Mouse (Mus musculus) CD4-positive, CD25-positive, alpha-beta regulatory T cell, adult 2 months (primary cell): ENCODE measurements around the gene Map3k4.

Source experiments
- DNase-seq: peaks from one replicate; pipeline ENCODE4 v3.0.0-alpha.2; 2012; ENCODE audit warnings: low read depth, low spot score

Gene Map3k4

DNA sequence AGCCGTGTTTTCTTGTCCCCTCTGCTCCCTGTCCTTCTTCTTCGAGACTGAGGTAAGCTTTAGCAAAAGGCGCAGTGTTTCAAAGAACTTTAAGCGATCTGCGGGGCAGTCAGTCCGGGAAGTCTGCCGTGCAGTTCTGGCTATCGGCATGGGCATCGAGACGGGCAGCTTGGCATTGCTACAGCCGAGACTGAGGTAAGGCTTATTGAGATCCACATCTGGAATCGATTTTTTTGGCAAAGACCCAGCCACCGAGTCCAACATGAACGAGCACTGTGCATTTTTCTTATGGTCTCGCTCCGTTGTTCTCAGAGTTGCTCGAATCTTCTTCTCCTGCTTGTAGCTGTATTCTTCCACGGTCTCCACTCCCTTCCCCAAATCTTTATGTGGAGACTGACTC is 46.8 kb downstream of the Map3k4 start:
- no peak for DNase-seq

DNA sequence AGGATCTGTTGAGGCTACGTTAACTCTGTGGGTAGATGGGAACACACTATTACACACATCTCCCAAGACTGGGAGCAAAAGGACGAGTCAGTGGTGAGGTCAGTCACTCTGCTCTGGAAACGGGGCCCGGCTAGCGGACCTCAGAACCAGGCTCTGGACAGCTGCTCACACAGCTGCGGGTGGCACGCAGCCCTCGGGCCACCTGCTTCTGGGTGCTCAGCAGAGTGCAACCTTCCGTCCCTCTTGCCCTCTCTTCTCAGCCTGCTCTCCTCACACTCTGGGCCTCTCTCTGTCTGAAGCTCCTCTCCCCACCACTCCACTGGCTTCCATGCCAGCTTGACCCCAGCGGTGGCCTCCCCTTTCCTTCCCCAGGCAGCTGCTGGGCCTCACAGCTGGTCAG is 50.1 kb downstream of the Map3k4 start:
- DNase-seq = no peak

DNA sequence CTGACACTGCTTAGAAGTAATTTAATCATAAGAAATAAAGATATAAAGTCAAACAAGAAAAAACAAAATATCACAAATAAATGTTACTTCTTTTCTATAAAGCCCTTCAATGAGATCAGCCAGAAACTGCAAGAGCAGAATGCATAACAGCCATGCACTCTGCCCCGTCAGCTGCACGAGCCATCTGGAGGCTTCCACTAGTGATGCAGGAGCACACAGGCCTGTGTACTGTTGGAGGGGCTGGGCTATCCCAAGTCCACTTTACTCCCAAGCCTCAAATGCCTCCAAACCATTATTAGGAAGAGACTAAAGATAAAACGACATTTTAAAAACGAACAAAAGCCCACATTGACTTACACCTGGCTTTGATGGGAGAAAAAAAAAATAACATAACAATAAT is 50.5 kb downstream of the Map3k4 start:
- no peak for DNase-seq

DNA sequence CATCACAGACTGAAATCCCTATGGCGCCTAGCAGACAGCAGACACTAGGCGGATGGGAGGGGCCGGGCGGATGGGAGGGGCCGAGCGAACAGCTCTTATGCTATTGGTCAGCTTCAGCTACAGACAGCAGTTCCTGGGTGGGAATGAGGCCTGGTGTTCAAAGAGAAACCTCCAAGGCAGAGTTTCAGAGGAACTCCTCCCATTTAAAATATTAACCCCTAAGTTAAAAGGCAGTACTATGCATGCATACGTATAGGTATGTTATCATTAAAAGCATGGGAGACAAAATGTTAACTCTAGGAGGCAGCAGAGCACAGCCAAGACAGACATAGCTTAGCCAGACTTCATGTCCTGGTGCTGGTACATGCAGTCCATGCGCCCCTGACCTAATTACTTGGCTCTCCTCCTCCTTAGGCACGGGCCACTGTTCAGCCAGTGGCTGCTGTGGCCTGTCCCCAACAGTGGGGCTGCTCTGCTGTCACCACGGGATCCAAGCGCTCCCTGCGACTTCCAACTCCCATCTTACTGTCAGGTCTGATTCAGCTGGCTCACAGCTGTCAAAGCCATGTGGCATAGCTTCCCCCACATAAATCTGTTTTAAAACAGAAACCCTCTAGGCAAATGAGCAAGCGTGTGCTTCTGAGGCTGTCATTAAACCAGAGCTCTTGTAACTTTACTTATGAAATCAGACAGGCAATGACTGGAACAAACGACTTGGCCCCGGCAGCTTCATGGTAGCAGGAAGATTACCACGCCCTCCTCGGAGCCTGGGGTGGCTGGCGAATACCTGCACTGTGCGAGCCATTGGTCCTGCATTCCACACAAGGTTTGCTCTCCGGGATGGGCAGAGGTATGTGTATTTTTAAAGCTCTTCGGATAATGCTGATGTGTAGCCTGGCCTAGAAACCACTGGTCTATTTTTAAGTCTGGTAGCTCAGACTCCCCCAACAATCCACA is 52.3 kb downstream of the Map3k4 start:
- no peak for DNase-seq

DNA sequence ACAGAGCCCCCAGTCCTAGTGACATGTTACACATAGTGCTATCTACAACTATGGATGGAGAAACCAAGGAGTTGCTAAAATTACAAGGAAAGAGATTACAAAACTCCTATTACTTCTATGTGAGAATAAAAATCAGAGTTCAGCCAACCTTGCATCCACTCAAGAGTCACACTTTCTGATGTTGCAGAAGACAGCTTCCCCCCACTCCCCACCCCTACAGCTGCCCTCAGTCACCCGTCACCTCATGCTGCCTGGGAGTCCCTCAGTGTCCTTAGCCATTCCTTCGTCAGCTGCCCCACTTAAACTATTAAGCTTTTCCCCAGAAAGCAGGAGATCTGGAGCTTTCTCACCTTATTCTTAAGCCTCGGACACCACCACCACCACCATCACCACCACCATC is 54.3 kb downstream of the Map3k4 start:
- DNase-seq = no peak

DNA sequence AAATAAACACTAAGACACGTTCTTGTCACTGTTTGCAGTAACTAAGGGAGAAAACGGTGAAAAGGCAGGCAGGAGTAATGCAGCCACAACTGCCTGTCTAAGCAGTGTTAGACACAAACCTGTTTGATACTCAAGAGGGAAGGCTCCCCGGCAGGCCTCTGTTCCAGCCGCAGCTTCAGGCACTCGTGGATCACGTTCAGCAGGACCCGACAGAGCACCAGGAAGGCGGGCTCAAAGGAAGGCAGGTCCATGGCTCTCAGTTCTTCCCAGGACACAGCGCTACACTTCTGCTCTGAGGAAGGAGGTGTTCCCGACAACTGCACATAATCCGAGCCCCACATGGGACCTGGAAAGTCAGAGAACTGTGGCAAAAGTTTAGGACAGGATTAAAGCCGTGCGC is 54.8 kb downstream of the Map3k4 start:
- no peak for DNase-seq

DNA sequence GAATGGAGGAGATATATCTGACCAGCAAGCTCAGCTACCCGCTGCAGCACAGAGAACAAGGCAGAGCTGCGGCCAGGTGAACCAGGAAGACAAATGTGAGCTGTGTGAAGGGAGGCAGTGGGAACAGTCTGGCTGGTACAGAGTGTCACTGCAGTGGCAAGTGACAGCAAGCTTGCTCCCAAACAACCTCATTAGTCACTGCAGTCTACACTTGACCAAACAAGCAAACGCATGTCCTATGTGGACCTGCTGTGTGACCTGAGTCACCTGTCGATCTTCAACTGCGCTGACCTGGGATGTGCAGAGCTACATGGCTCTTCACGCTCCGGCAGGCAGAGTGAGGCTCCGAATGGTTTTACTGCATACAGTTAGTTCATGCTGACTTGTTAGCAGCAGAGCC is 55.7 kb downstream of the Map3k4 start:
- no peak for DNase-seq

DNA sequence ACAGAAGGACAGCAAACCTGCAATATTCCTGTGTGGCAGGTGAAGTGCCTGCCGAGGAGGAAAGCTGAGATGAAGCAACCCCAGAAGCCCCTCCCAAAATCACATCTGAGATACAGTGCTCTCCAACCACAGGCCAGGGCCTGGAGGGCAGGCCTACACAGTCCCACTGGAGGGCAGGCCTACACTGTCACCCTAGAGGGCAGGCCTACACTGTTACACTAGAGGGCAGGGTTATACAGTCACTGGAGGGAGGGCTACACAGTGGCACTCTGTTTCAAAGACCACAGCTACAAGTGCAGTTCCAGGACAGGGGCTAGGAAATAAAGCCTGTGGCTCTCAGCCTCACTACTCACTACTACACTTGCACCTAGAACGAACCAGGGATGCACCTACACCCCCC is 56.7 kb downstream of the Map3k4 start:
- no peak for DNase-seq

DNA sequence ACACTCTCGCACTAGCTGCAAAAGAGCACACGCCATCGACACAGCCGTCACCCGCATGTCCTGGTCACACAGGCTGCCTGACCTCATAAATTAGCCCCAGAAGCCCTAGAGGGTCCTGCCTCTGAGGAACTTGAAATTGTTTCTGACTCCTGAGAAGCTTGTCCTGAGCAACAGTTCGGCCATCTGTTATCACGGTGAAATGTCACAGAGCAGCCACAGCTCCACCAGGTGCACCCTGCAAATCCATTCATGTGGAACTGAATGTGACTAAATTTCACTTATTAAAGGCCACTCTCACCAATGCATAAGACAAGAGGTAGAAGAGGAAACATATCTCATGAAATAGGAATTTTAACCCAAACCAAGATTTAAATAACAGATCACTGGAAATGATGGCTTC is 57.2 kb downstream of the Map3k4 start:
- no peak for DNase-seq

DNA sequence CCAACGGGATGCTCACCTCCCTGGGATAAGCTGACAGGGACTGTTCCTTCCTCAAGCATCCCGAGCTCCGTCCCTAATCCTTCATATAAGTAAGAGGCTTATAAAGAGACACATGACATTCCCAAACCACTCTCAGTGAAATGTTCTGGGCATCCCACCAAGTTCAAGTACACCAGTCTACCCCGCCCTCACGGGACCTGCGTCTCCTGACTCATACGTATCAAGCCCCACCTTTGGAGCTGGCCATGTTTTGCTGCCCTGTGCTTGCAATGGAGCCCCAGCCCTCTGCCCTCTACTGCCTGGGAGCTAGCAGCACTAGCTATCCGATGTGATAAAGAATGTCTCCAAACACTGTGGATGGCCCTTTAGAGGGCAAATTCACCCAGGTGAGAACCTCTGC is 58.6 kb downstream of the Map3k4 start:
- DNase-seq = no peak

DNA sequence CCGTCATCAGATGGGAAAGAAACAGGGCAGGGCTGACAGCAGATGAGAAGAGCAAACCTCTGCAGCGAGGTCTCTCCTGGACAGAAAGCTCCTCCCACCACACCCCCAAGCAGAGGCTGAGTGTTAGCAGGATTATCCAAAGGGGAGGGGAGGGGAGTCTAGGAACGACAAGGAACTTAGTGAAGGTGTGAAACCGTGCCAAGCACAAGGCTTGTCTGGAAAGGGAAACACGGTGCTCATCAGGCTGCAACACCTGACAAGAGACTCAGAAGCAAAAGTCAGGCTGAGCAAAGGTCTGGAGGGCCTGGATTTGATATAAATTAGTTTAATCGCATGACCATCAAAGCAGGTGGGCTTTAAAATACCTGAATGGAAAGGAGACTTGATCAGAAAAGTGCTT is 60.1 kb downstream of the Map3k4 start:
- DNase-seq = no peak

DNA sequence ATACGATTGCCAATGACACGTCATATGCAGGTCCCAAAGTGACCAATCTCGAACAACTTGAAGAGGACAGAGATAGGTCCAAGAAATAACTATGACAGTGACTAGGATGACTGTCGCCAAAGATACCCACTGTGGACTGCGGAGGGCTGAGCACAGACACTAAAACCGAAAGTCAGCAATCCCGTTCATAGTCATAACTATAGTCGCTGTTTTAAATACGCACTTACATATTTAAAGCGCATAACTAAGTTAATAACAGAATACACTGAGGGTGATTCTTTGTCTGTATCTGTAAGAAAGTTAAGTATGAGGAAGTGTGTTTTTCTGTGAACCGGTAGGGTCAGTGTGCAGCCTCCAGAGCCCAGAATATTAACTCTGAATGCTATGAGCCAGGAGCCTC is 62.5 kb downstream of the Map3k4 start:
- DNase-seq = no peak

DNA sequence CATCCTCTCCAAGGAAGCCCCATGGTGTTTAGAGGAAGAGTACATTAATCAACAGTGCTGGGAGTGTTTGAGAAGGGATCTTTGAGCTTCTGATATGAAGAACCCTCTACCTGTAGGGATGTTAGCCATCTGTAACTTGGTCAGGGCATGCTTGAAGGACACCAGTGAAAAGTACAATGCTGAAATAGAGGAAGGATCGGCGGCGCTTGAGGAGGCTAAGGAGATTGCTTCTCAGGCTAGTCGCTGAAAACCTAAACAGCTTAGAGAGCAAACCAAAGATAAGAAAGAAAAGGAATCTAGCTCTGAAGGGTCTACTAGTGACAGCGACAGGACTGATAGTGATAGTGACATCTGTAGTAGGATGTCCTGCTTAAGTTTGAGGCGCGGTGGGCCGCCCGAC is 68.0 kb downstream of the Map3k4 start:
- no peak for DNase-seq

DNA sequence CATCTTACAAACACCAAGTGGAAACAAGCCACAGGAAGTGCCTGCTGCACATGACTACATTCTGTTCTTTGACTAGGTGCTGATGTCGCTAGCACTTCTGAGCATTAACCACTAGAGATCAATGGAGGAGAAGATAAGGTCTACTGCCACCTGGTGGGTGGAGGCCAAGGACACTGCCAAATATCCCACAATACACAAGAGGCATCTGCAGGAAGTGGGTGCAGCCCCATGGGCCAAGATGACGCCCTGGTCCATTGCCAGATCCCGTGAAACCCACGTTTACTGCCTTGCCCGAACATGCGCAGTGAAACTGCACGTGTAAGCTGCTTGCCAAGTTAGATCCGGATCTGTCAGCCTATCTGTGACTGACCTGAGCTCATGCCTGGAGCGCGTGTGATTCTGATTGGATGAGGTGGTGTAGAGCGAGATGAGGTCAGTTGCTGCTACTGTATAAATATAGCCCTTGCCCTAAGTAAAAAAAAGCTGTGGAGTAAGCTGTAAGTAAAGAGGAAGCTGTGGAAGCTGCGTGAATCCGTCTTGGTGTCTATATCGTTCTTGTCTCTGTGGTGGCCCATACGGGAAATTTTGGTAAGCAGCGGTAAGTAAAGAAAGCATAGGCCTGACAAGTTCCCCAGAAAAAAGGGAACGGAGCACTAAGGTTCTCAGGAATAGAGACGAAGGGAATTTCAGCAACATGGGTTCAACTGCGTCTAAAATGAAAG is 68.7 kb downstream of the Map3k4 start:
- peak; percentile 50 for DNase-seq

DNA sequence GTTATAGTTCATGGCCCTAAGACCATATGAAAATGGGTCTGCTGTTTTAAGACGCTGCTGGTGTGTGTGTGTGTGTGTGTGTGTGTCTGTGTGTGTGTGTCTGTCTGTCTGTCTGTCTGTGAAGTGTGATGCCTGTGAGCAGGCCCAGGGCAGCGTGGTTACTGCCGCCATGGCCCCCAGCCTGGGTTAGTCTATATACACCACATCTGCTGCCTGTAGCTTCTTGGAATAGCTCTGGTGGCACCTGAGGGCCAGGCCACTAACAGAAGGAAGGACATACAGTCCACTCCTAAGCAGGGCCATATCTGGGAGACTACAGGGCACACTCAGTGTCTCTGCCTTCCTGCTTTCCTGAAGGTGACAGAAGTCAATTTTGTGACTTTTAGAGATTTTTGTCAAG is 77.9 kb downstream of the Map3k4 start:
- no peak for DNase-seq

DNA sequence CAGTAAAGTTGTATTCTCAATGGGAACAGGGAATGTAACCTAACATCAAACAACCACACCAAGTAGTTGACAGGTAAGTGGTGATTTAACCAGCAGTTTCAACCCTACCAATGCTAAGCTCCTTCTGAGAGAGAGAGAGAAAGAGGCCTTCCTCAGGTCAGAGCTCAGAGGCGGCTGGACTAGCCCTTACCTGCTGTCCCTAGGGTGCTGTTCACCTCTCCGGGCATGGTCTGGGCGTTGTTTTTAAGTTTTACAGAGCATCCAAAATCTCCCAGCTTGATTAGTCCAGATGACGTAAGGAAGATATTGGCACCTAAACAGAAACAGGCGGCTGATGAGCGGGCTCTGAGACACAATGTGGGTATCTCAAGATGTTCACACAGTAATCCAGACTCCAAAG is 85.9 kb downstream of the Map3k4 start:
- no peak for DNase-seq

DNA sequence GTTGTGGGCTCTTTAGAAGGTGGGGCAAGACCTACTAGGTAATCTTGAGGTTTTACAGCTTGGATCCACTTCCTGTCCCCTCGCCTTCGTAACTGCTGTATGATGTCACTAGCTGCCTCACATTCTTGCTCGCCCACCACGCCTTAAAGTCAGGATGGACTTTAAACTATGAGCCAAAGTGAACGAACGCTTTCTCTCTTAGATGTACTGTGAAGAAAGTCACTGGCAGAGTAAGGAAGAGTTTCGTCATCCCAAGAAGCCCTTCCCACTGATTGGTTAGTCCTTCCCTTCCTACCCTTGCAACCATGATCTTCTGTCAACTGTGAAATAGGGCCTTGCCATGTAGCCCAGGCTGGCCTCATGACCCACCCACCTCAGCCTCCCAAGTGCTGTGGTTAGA is 87.5 kb downstream of the Map3k4 start:
- DNase-seq = no peak

DNA sequence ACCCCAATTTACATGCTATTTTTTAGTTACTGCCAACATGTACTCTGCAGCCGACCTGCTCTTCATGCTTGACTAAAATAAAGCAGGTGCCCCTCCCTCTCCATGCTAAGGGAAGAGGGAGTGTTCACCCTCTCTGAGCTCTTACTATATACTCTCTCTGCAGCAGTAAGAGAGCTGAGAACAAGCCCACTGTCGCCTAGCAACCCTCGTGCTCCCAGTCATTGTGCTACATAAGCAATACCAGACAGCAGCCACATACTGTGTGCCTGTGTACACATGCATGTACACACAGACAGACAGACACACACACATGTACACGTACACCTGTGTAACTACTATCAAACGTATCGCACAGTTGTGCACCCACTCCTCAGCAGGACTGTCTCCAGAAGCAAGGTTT is 88.4 kb downstream of the Map3k4 start:
- DNase-seq = no peak

DNA sequence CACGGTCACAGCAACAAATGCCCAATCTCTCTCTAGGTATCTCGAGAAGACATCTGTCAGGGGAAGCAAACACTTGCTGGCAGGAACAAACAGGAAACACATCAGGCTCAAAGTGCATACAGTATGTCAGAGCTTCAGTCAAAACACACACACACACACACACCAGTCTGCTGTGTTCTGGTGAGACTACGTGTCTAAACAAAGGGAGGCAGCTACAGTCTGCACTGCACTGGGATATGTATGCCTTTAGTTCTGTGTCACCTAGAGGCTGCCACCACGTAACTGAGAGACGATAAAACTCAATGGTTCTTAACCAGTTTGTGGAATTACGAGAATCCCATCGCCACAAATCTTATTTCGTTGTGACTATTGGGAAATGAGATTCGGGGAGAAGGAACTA is 88.8 kb downstream of the Map3k4 start:
- no peak for DNase-seq

DNA sequence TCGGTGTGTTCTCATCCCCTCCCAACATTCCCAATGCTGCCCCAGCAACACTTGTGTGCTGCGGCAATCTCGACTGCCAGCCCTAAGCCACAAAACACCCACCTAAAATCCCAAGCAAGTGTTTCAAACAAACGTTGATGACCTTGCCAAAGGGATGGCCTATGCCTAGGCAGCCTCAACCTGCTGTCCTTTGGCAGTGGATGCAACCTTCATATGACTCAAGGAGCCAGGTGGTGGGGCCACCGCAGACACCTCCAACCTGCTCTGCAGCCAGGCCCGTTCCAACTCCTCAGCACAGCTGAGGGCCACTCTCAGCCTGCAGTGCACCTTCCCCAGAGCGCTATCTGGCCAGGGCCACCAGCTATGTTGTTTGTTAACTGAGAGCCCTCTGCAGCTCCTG is 90.1 kb downstream of the Map3k4 start:
- no peak for DNase-seq

DNA sequence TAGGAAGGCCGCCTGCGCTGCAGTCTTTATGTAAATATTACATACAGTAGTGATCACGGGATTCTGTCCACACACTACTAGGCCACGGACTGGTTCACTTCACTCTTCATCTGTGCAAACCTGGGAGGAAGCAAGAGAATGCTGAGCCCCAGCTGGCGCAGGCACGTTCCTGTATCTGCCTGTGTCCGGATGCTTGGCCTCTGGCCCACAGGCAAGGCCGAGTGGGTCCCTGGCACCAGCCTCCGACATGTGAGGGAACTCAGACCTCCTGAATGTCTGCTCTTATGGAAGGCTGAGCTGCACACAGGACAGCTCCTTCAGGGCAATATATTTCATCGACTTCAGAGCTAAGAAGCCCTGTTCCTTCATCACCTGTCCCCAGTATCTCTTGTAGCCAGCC is 90.6 kb downstream of the Map3k4 start:
- no peak for DNase-seq

DNA sequence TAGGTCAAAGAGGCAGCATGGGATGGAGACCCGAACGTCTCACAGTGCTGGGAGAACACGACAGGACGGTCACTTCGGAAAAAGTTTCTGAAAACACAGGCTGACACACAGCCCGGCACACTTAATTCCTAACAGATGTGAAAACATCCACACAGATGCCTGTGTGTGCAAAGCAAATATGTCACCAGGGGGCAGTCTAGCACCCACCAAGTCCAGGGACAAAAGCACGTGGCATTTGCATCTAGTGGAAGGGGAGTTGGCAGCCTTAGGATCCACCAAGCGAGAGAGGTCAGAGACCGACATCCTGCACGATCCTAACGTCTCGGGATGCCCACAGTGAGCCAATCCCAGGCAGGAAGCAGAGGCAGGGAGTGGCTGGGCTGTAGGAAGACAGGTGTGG is 92.0 kb downstream of the Map3k4 start:
- peak; percentile 39 for DNase-seq

DNA sequence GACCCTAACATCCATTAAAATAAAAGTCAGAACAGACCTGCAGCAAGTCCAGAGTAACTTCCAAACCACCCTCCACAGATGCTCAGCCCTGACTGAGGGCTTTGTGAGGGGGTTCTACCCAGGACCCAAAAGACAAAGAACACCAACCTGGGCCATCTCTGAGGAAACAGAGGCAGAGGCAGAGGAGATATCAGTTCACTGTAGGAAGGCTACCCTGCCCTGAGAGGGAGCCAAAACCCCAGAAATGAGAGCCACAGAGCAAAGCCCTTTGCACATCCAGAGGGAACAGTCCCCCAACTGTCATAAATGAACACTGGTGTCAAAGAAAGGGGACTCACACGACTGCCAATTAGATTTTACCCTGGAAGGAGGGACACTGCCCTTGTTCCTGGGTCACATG is 93.4 kb downstream of the Map3k4 start:
- no peak for DNase-seq
